Mouse (Mus musculus) hindbrain, postnatal 0 days (tissue): ENCODE measurements around the gene Slc25a38. TPM values are rescaled to one million over a fixed set of nuclear protein-coding genes. Genes with fewer than 3 reads are reported as not detected.

Source experiments
- ATAC-seq: fragments of 200-750 bp; cut with Nextera tagmentation; 2 replicates; pipeline ENCODE4 v1.8.0; 2017; ENCODE audit warnings: mild to moderate bottlenecking, moderate TSS enrichment, moderate library complexity
- DNase-seq: peaks from one replicate; pipeline ENCODE4 v3.0.0-alpha.2; 2015; ENCODE audit warnings: low spot score
- H3K27ac ChIP-seq: fragments of 300-500 bp; sonication (generic); 2 replicates; pipeline ENCODE4 v1.5.1; 2014; ENCODE audit warnings: mild to moderate bottlenecking
- H3K27me3 ChIP-seq: fragments of 300-500 bp; sonication (generic); 2 replicates; pipeline ENCODE4 v1.6.1; 2014; ENCODE audit warnings: low read length, mixed read lengths; ENCODE audit not compliant: insufficient read depth
- H3K36me3 ChIP-seq: fragments of 300-500 bp; sonication (generic); 2 replicates; pipeline ENCODE4 v1.6.1; 2014; ENCODE audit warnings: low read length, mixed read lengths; ENCODE audit not compliant: insufficient read depth
- H3K4me1 ChIP-seq: fragments of 300-500 bp; sonication (generic); 2 replicates; pipeline ENCODE4 v1.6.1; 2014; ENCODE audit warnings: antibody characterized with exemption, low read length, mixed read lengths; ENCODE audit not compliant: insufficient read depth
- H3K4me2 ChIP-seq: fragments of 300-500 bp; sonication (generic); 2 replicates; pipeline ENCODE4 v1.6.1; 2014; ENCODE audit warnings: low read depth, mild to moderate bottlenecking, low read length, moderate library complexity, mixed read lengths
- H3K4me3 ChIP-seq: fragments of 300-500 bp; sonication (generic); 2 replicates; pipeline ENCODE4 v1.5.1; 2014; ENCODE audit warnings: low read length
- H3K9ac ChIP-seq: fragments of 300-500 bp; sonication (generic); replicated peaks from 2 replicates; pipeline ENCODE4 v1.6.1; 2014; ENCODE audit warnings: mild to moderate bottlenecking, low read length, moderate library complexity, mixed read lengths
- H3K9me3 ChIP-seq: fragments of 300-500 bp; sonication (generic); 2 replicates; pipeline ENCODE4 v1.6.1; 2016; ENCODE audit warnings: low read length, mixed read lengths
- CTCF ChIP-seq: IDR thresholded peaks from 2 replicates; pipeline ENCODE4 v1.5.1; 2016; ENCODE audit warnings: antibody characterized with exemption, control low read depth, low read depth
- WGBS: fragments of 180-500 bp; shearing (Covaris S2); extraction: QIAGEN DNeasy Blood & Tissue Kit; methylation state at CpG from one replicate; pipeline ENCODE4 v1.1.7; 2014; 5-methylcytosine and 5-hydroxymethylcytosine counted together
- polyA plus RNA-seq: library from polyadenylated mRNA; unstranded; fragments of >200 nt; fragmentation: Nextera tagmentation; extraction: Ambion mirVana; gene quantifications from 2 replicates; pipeline ENCODE4 v1.2.1, GENCODE M21; 2015
- total RNA-seq: library from RNA; depleted of rRNA; stranded (reverse); fragments of >200 nt; gene quantifications from 2 replicates; pipeline ENCODE4 v1.2.3, GENCODE M21; 2014

Slc25a38 gene
- total and polyA plus RNA-seq, 2 experiments from 2014 or later, result 39.8 to 64.0 TPM

DNA sequence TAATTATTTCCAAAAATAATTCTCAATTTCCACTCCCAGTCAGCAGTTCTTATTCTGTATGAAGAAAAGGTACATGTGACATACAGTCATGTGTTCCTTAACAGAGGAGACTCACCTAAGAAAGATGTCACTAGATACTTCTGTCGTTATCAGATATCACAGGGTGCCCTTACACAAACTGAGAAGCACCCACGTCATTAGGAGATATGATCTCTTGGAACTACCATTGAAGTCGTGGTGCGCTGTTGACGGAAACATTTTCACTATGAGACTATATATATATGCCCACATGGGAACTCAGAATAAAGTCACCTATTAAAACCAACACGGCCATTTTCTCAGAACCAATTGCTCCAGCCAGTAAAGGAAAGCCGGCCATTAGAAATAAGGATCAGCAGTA is 35.7 kb upstream of the Slc25a38 start:
- Histone ChIP-seq H3K9ac (no peak overlapping the region), H3K27ac (no peak overlapping the region), H3K4me3 (no peak overlapping the region), H3K4me2 (no peak overlapping the region), H3K4me1 (no peaks in the 10 kb centered on the region), H3K9me3 (no peaks in the 10 kb centered on the region), H3K27me3 (no peaks in the 10 kb centered on the region), H3K36me3 (no peaks in the 10 kb centered on the region)
- 88% methylated on average over 7 of the region's 7 CpGs for WGBS
- no peak for TF ChIP-seq CTCF
- ATAC-seq (no peak), DNase-seq (no peak)

DNA sequence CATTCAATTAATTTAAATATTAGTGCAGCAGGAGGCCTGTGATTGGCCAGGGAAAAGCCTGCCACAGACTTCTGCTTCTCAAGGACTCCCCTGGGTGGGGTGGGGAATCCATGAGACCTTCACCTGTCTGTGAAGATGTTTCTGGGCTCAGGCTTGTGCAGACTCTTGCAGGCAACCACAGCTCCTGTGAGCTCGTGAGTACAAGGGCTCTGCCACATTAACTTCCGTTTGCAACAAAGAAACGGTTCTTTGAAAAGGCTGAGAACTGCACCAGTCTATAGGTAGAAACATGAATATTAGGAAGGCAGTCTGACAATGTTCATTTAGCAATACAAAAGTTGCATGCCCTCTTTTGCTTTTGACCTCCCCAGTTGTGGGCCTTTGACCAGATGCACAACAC is 31.9 kb upstream of the Slc25a38 start:
- no peak for DNase-seq
- Histone ChIP-seq H3K27ac (no peak overlapping the region), H3K27me3 (no peaks in the 10 kb centered on the region), H3K36me3 (no peaks in the 10 kb centered on the region), H3K9me3 (no peaks in the 10 kb centered on the region), H3K4me3 (no peak overlapping the region), H3K9ac (no peak overlapping the region), H3K4me1 (no peaks in the 10 kb centered on the region), H3K4me2 (no peak overlapping the region)
- 77% methylated on average over 3 of the region's 3 CpGs for WGBS
- TF ChIP-seq CTCF, result no peak
- ATAC-seq, result no peak

DNA sequence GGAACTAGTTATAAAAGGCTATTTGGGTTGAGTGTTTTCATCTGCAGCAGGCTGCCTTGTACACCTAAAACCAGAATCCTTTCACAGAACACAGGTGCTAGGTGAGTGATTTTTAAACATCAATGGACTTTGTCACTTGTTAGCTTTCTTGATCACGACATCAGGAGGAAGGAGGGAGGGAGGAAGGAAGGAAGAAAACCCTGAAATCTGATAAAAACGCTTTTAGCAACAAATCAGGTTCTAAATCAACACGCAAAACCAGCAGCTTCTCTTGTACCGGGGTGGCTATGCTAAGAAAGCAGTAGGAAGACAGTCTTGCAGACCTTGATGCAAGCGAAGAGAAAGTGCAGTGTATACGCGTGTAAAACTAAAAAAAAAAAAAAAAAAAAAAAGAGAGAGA is 30.3 kb upstream of the Slc25a38 start:
- no peaks in the 10 kb centered on the region for H3K9me3 ChIP-seq
- no peak overlapping the region for H3K27ac ChIP-seq
- TF ChIP-seq CTCF, result no peak
- no peak overlapping the region for H3K9ac ChIP-seq
- H3K4me3 ChIP-seq, result no peak overlapping the region
- WGBS, result 77% methylated on average over 7 of the region's 7 CpGs
- no peaks in the 10 kb centered on the region for H3K36me3 ChIP-seq
- ATAC-seq (no peak), DNase-seq (no peak)
- no peaks in the 10 kb centered on the region for H3K27me3 ChIP-seq
- no peaks in the 10 kb centered on the region for H3K4me1 ChIP-seq
- H3K4me2 ChIP-seq, result no peak overlapping the region

DNA sequence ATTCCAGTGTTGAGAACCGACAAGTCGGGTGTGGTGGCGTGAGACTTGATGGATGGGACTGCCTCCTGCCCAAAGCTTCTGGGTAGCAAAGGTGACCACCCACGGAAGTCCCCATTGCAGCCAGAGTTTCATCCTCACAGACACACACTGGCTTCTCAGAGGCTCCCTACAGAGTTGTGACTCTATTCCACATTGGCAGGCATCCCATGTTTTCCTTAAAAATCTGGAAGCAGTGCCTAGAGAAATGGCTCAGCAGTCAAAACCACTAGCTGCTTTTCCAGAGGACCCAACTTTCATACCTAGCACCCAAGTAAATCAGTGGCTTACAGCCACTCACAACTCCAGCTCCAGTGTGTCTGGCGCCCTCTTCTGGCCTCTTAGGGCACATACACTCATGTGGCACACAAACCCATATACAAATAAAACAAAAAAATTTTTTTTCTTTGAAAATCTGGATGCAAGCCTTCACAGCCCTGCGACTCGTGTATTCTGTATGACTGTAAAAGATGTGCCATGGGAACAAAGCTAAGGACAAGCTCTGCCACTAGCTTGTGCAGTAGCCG is 29.5 kb upstream of the Slc25a38 start:
- Histone ChIP-seq H3K4me3 (no peak overlapping the region), H3K4me1 (no peaks in the 10 kb centered on the region), H3K36me3 (no peaks in the 10 kb centered on the region), H3K4me2 (no peak overlapping the region), H3K9me3 (no peaks in the 10 kb centered on the region), H3K27me3 (no peaks in the 10 kb centered on the region), H3K27ac (no peak overlapping the region), H3K9ac (no peak overlapping the region)
- no peak for TF ChIP-seq CTCF
- ATAC-seq (no peak), DNase-seq (no peak)
- 77% methylated on average over 8 of the region's 8 CpGs for WGBS

DNA sequence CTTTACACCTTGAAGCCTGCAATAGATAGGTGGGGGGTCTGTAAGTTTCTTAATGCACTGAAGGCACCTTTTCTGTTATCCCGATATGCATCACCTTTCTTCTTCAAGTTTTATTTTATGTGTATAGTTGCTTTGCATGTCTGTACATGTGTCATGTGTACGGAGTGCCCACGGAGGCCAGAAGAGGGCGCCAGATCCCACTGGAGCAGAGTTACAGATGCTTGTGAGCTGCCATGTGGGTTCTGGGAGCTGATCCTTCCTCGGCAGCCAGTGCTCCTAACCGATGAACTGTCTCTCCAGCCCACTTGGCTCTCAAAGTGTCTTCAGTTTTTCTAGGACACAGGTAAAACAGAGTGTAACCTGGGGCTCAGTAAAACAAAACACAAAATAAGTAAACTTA is 28.9 kb upstream of the Slc25a38 start:
- no peaks in the 10 kb centered on the region for H3K4me1 ChIP-seq
- no peak overlapping the region for H3K4me2 ChIP-seq
- peak; percentile 44 for TF ChIP-seq CTCF
- H3K4me3 ChIP-seq, result no peak overlapping the region
- no peaks in the 10 kb centered on the region for H3K27me3 ChIP-seq
- no peaks in the 10 kb centered on the region for H3K9me3 ChIP-seq
- DNase-seq, result no peak
- 76% methylated on average over 6 of the region's 6 CpGs for WGBS
- H3K36me3 ChIP-seq, result no peaks in the 10 kb centered on the region
- no peak for ATAC-seq
- no peak overlapping the region for H3K27ac ChIP-seq
- no peak overlapping the region for H3K9ac ChIP-seq

DNA sequence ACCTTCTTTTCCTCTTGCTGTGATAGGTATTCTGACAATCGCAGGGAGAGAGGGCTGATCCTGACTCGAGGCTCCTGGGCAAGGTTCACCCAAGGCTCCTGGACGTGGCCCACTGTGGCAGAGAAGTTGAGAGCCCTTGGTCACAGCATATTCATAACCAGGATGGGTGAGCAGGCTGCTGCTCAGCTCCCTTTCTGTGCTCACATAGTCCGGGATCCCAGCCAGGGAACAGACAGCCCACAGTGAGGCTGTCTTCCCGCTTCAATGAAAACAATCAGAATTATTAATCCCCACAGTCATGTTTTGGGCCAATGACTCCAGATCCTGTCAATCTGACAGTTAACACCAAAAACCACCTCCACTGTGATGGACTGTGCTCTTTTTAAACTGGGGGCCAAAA is 28.2 kb upstream of the Slc25a38 start:
- no peak for TF ChIP-seq CTCF
- H3K4me2 ChIP-seq, result no peak overlapping the region
- H3K4me3 ChIP-seq, result no peak overlapping the region
- ATAC-seq, result 0 out of 2 replicates have a peak, but pooled peaks have one; percentile 38
- H3K27me3 ChIP-seq, result no peaks in the 10 kb centered on the region
- H3K4me1 ChIP-seq, result no peaks in the 10 kb centered on the region
- H3K9ac ChIP-seq, result no peak overlapping the region
- WGBS, result 52% methylated on average over 5 of the region's 5 CpGs
- H3K27ac ChIP-seq, result no peak overlapping the region
- no peaks in the 10 kb centered on the region for H3K9me3 ChIP-seq
- peak; percentile 57 for DNase-seq
- H3K36me3 ChIP-seq, result no peaks in the 10 kb centered on the region

DNA sequence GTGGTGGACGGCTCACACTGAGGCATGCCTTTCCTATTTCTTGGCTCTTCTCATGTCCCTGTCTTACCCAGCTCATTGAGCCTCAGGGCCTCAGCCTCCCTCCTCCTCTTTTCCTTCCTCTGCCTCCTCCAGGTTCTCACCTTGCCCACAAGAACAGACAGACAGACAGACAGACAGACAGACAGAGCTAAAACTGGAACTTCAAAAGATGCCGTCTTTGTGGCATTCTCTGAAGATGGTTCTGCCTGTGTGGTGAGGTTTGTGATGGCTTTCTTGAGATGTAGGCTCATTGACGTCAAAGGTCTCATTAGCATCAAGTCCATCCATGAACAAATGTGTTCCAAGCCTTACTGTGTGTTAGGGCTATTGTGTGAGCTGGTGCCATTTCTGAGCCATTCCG is 27.5 kb upstream of the Slc25a38 start:
- H3K27me3 ChIP-seq, result no peaks in the 10 kb centered on the region
- H3K9ac ChIP-seq, result no peak overlapping the region
- WGBS, result 68% methylated on average over 4 of the region's 4 CpGs
- H3K4me2 ChIP-seq, result no peak overlapping the region
- H3K36me3 ChIP-seq, result no peaks in the 10 kb centered on the region
- ATAC-seq (no peak), DNase-seq (no peak)
- no peak overlapping the region for H3K4me3 ChIP-seq
- H3K9me3 ChIP-seq, result no peaks in the 10 kb centered on the region
- no peak overlapping the region for H3K27ac ChIP-seq
- no peaks in the 10 kb centered on the region for H3K4me1 ChIP-seq
- no peak for TF ChIP-seq CTCF
